Mouse (Mus musculus): ENCODE results near the gene Crb2. TPM values are rescaled to one million over a fixed set of nuclear protein-coding genes. Genes with fewer than 3 reads are reported as not detected.

Crb2 gene
- total and polyA plus RNA-seq, 3 experiments: not detected

DNA sequence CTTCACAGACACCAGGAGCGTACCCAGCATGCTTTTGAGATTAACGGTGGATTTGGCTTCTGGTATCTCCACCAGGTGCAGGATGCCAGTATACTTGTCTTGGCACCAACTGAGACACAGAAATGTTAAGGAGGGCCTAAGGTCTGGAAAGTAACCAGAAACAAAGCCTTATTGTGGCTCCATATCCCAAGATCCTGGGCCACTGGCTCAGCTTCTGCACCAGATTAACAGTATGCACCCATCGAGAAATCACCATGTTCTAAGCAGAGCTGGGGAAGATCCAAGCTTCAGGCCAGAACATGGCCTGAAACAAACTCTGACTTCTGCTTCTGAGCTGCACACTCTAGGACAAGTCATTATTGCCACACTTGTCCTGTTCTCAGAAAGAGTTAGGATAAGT, 60.9 kb downstream of the Crb2 start:
- Histone ChIP-seq H3K9me3 (replicated peaks; ENCODE audit: insufficient read depth, low read length) (no peaks in the 10 kb centered on the region), H3K36me3 (ENCODE audit: control insufficient read depth in 1 of 2, insufficient read depth in 2 of 2, low read length in 2 of 2) (no peaks in the 10 kb centered on the region)
- no peak for TF ChIP-seq MXI1 (IDR thresholded peaks at IDR 0.05; ENCODE audit: low read depth, low read length)
- TF ChIP-seq SIN3A (IDR thresholded peaks at IDR 0.05; ENCODE audit: low read length): no peak
- TF ChIP-seq POLR2A (IDR thresholded peaks at IDR 0.05; ENCODE audit: control insufficient read depth in 1 of 2, insufficient read depth in 1 of 2, low read depth in 1 of 2, low read length in 2 of 2, poor library complexity in 1 of 2): no peak
- no peak for TF ChIP-seq MAX (IDR thresholded peaks at IDR 0.05; ENCODE audit: low read length)
- TF ChIP-seq JUND (IDR thresholded peaks at IDR 0.05; ENCODE audit: low read depth, low read length): no peak
- TF ChIP-seq EP300 (IDR thresholded peaks at IDR 0.05; ENCODE audit: low read depth in 1 of 2, low read length in 2 of 2): no peak
- no peak for TF ChIP-seq MYB (IDR thresholded peaks at IDR 0.05; ENCODE audit: low read depth, low read length)
- TF ChIP-seq UBTF (IDR thresholded peaks at IDR 0.05; ENCODE audit: borderline replicate concordance, insufficient read depth, low read depth, low read length): no peak
- no peak for TF ChIP-seq ELF1 (IDR thresholded peaks at IDR 0.05; ENCODE audit: low read depth, low read length)
- TF ChIP-seq TBP (IDR thresholded peaks at IDR 0.05; ENCODE audit: low read depth, low read length): no peak
- TF ChIP-seq USF2 (IDR thresholded peaks at IDR 0.05; ENCODE audit: borderline replicate concordance in 1 of 2, insufficient read depth in 1 of 2, low read depth in 1 of 2, low read length in 2 of 2): no peak
- no peak for TF ChIP-seq ZC3H11A (IDR thresholded peaks at IDR 0.05; ENCODE audit: low read depth, low read length)
- TF ChIP-seq ZKSCAN1 (IDR thresholded peaks at IDR 0.05; ENCODE audit: low read depth, low read length): no peak
- TF ChIP-seq ETS1 (IDR thresholded peaks at IDR 0.05; ENCODE audit: low read depth, low read length): no peak
- TF ChIP-seq POLR2AphosphoS5 (IDR thresholded peaks at IDR 0.05; ENCODE audit: borderline replicate concordance, low read depth, low read length): no peak
- no peak for TF ChIP-seq CTCF (IDR thresholded peaks at IDR 0.05 in 2 of 3, conservative IDR thresholded peaks at IDR 0.05 in 1 of 3; ENCODE audit: control insufficient read depth in 1 of 3, insufficient read depth in 1 of 3, low read depth in 2 of 3, low read length in 3 of 3, poor library complexity in 1 of 3, severe bottlenecking in 1 of 3)
- no peak for TF ChIP-seq ZNF384 (IDR thresholded peaks at IDR 0.05; ENCODE audit: low read depth, low read length)
- TF ChIP-seq BHLHE40 (IDR thresholded peaks at IDR 0.05; ENCODE audit: borderline replicate concordance, low read depth, low read length): no peak

DNA sequence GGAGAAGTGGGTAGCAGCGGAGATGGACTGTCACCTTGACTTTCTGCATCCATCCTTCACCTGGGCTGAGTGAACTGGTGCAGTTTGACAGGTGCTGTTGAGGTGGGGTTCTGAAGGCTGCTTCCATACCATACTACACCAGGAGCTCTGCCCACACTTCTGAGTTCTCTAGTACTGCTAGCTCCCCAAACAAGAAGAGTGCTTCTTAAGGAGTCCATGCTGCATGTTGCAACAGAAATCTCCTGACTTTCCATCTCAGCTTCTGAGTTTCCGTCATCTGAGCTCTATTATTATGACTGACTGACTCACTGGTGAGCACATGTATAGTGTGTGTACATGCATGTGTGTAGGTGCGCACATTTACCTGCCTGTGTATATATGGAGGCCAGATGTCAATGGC, 61.5 kb downstream of the Crb2 start:
- Histone ChIP-seq H3K9ac (ENCODE audit: control insufficient read depth, low read depth, low read length, poor library complexity, severe bottlenecking) (no peak overlapping the region), H3K4me3 (ENCODE audit: control insufficient read depth in 1 of 2, insufficient read depth in 1 of 2, low read depth in 2 of 2, low read length in 2 of 2) (no peak overlapping the region), H3K4me1 (ENCODE audit: control insufficient read depth in 1 of 2, insufficient read depth in 2 of 2, low read length in 2 of 2) (no peaks in the 10 kb centered on the region), H3K79me2 (ENCODE audit: control insufficient read depth, insufficient read depth, low read length, poor library complexity) (no peaks in the 10 kb centered on the region), H3K27me3 (ENCODE audit: control insufficient read depth in 1 of 2, insufficient read depth in 2 of 2, low read length in 2 of 2) (no peaks in the 10 kb centered on the region), H3K36me3 (ENCODE audit: control insufficient read depth in 1 of 2, insufficient read depth in 2 of 2, low read length in 2 of 2) (no peaks in the 10 kb centered on the region), H3K27ac (ENCODE audit: control insufficient read depth, low read depth, low read length) (no peak overlapping the region), H3K9me3 (replicated peaks; ENCODE audit: insufficient read depth, low read length) (no peaks in the 10 kb centered on the region)
- no peak for TF ChIP-seq USF2 (IDR thresholded peaks at IDR 0.05; ENCODE audit: borderline replicate concordance in 1 of 2, insufficient read depth in 1 of 2, low read depth in 1 of 2, low read length in 2 of 2)
- no peak for TF ChIP-seq USF1 (IDR thresholded peaks at IDR 0.05; ENCODE audit: low read depth, low read length)
- no peak for TF ChIP-seq NRF1 (IDR thresholded peaks at IDR 0.05; ENCODE audit: insufficient read depth, low read depth, low read length, poor library complexity, severe bottlenecking)
- no peak for TF ChIP-seq ZMIZ1 (IDR thresholded peaks at IDR 0.05; ENCODE audit: low read depth, low read length)
- no peak for TF ChIP-seq RCOR1 (IDR thresholded peaks at IDR 0.05; ENCODE audit: low read depth, low read length)
- TF ChIP-seq SMC3 (IDR thresholded peaks at IDR 0.05; ENCODE audit: low read depth, low read length): no peak
- TF ChIP-seq TCF12 (IDR thresholded peaks at IDR 0.05; ENCODE audit: low read depth, low read length): no peak
- TF ChIP-seq MYC (IDR thresholded peaks at IDR 0.05; ENCODE audit: low read depth, low read length): no peak
- no peak for TF ChIP-seq GABPA (IDR thresholded peaks at IDR 0.05; ENCODE audit: low read depth, low read length)
- TF ChIP-seq POLR2AphosphoS2 (IDR thresholded peaks at IDR 0.05; ENCODE audit: low read length): no peak
- no peak for TF ChIP-seq CHD2 (IDR thresholded peaks at IDR 0.05; ENCODE audit: low read length)
- no peak for TF ChIP-seq ZNF384 (IDR thresholded peaks at IDR 0.05; ENCODE audit: low read depth, low read length)
- DNase-seq (ENCODE audit: low read depth, low spot score): no peak

More for the DNA sequence above, 60.9 kb downstream of the Crb2 start:
- Histone ChIP-seq H3K9ac (ENCODE audit: control insufficient read depth, low read depth, low read length, poor library complexity, severe bottlenecking) (no peak overlapping the region), H3K27ac (ENCODE audit: control insufficient read depth, low read depth, low read length) (no peak overlapping the region), H3K27me3 (ENCODE audit: control insufficient read depth in 1 of 2, insufficient read depth in 2 of 2, low read length in 2 of 2) (no peaks in the 10 kb centered on the region), H3K4me3 (ENCODE audit: control insufficient read depth in 1 of 2, insufficient read depth in 1 of 2, low read depth in 2 of 2, low read length in 2 of 2) (no peak overlapping the region), H3K79me2 (ENCODE audit: control insufficient read depth, insufficient read depth, low read length, poor library complexity) (no peaks in the 10 kb centered on the region), H3K4me1 (ENCODE audit: control insufficient read depth in 1 of 2, insufficient read depth in 2 of 2, low read length in 2 of 2) (no peaks in the 10 kb centered on the region)
- DNase-seq (ENCODE audit: low read depth, low spot score): no peak
